Mouse (Mus musculus): Measurements from ENCODE around the gene Rpa3.

Rpa3 gene

DNA sequence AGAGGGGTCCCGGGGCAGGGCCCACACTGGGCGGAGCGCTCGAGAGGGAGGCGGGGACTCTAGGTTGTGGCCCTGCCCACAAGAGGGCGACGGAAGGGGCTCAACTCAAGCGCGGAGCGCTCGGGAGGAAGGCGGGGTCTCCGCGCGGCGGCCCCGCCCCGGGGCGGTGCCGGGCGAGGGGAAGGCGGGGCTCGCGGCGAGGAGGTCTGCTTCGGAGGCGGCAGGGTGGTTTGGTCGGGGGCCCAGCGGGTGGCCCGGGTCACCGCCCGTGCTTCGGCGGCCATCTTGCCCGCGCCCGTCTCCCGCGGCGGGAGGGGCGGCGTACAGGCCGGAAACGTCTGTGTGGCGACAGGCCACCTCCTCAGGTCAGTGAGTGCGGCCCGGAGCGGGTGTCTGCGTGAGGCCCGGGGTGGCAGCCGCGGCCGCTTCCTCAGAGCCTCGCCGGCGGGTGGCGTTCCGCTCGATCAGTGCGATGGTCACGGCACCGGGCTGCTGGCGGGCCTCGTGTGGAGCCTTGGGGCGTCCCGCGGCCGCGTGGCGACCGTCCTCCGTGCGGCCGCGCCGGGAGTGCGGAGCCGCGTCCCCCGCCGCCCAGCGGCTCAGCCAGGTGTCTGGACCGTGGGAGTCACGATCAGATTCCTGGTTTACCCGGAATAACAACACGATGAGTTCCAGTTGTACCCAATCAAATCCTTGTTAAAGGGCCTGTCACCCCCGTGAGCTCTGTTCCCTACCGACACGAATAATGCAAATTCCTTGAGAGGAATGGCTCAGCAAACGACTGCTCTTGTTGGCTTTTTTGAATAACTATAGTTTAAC, 49.7 kb downstream of the Rpa3 start, which contains the start of gene Mios:
Gene Mios, plus strand, starts transcription at position 176 of the 819 bp plus-strand sequence.
- peak; percentile 87 for DNase-seq (ENCODE audit: low spot score in 2 of 2)
